ENCODE assay signal across 15 mouse cellular contexts in the genomic region with DNA sequence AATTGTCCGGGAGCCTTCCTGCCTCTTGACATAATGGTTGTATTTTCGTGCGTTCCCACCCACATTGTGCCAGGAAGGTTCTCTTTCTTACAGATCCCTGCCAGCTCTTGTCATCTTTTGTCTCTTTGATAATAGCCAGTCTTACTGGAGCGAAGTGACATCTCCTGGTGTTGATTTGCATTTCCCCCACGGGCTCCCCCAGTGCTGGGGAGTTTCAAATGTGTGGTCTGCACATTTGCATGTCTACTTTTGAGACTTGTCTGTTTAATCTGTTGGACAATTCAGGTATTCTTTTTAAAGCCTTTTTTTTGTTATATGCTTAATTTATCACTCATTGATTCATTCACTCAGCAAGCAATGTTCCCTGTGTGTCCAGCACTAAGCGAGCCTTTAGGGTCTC.
"Had no signal": no experiment of that assay in that cellular context is flagged by ENCODE, and none has a peak within 500 bp of the region (broad histone marks: within the 10 kb centered on the region; RNA-seq: fewer than 3 reads in every experiment).

No protein-coding gene starts in this region.

- ATAC-seq: lung, postnatal 0 days had no signal

- H3K4me3 ChIP-seq: kidney, embryonic 15.5 days; limb, embryonic 10.5 days; liver, embryonic 15.5 days; midbrain, embryonic 10.5 days; myocyte; neural tube, embryonic 15.5 days; stomach, embryonic 15.5 days had no signal

- H3K27ac ChIP-seq: kidney, embryonic 15.5 days; limb, embryonic 10.5 days; liver, embryonic 15.5 days; midbrain, embryonic 10.5 days; neural tube, embryonic 15.5 days; stomach, embryonic 15.5 days had no signal

- H3K9ac ChIP-seq: kidney, embryonic 15.5 days; liver, embryonic 15.5 days; neural tube, embryonic 15.5 days; stomach, embryonic 15.5 days had no signal

- H3K4me1 ChIP-seq: neural tube, embryonic 15.5 days; stomach, embryonic 15.5 days had no signal

- H3K36me3 ChIP-seq: kidney, embryonic 15.5 days; limb, embryonic 10.5 days; midbrain, embryonic 10.5 days; neural tube, embryonic 15.5 days; stomach, embryonic 15.5 days had no signal

- H3K9me3 ChIP-seq: kidney, embryonic 15.5 days; limb, embryonic 10.5 days; liver, embryonic 15.5 days; midbrain, embryonic 10.5 days; neural tube, embryonic 15.5 days; stomach, embryonic 15.5 days had no signal

- DNase-seq: kidney, adult 18-20 months; kidney, postnatal 14 days; lung, adult 2 months; lung, postnatal 4 days; right cerebral cortex, postnatal 4 days; thymus, adult 2 months had no signal

- H3K4me2 ChIP-seq: kidney, embryonic 15.5 days; liver, embryonic 11.5 days; liver, embryonic 15.5 days; neural tube, embryonic 15.5 days; stomach, embryonic 15.5 days had no signal

- H3K27me3 ChIP-seq: kidney, embryonic 15.5 days; liver, embryonic 15.5 days; neural tube, embryonic 15.5 days; stomach, embryonic 15.5 days had no signal
